Mouse (Mus musculus) ES-Bruce4 (cell line): ENCODE measurements around the gene Epb41l5.

Experiments
- CTCF ChIP-seq: IDR thresholded peaks from one replicate; pipeline ENCODE4 v1.8.1; 2011; ENCODE audit warnings: low read depth, low read length
- EP300 ChIP-seq: IDR thresholded peaks from 2 replicates; pipeline ENCODE4 v1.6.1; 2011; ENCODE audit warnings: low read depth, low read length; ENCODE audit not compliant: insufficient read depth
- POLR2A ChIP-seq: IDR thresholded peaks from one replicate; pipeline ENCODE4 v1.8.1; 2011; ENCODE audit warnings: low read length; ENCODE audit not compliant: insufficient read depth

DNA sequence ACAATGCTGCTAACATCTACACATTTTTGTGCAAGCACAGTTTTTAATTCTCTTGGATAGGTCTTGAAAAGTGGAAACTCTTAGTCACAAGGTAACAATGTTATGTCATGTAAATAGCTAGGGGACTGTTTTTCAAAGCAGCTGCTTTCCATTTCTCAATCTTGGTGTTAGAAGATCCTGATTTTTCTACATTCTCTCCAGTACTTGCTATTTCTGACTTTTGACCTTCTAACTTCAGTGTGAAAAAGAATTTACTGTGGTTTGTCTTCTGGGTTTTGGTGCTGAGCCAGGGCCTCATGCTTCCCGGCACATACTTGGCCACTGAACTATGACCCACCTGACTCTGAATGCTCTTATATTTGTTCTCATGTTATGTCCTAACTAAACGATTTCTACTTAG lies 8.8 kb downstream of the Epb41l5 start:
- TF ChIP-seq POLR2A = no peak
- TF ChIP-seq CTCF = no peak
- TF ChIP-seq EP300 = no peak
